Mouse (Mus musculus): Measurements from ENCODE around the gene Snrpn.
"Not testable (repeated sequence)": the region's sequence is repeated elsewhere in the genome, so short reads cannot be mapped to it uniquely, and the experiment has no call there.

DNA sequence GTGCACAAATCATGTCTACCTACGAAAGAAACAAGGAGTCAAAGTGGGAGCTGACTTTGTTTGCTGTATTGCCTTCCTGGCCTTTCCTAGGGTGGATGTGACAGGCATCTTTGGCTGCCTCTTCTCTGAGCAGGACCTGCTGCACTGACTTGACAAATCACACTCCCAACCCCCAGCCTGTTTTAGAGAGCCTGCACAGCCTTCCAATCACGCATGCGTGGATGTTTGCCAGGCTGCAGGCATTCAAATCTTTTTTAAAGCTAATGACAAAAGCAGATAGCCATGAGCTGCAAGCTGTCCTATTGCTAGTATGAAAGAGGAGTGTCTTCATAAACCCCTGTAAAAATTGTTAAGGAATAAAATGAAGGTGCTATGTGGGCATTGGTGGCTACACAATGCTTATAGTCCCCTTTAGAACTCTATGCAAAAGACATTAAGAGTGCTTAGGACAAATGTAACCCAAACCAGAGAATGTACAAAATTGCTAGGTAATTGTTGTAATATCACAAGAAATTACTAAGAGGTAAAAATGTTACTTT, 16.9 kb downstream of the Snrpn start:
- TF ChIP-seq EP300 (optimal IDR thresholded peaks at IDR 0.05); CTCF (IDR thresholded peaks at IDR 0.05; ENCODE audit: low read depth): not testable (repeated sequence)

Data from stomach, postnatal 0 days (tissue).